Mouse (Mus musculus) forebrain, embryonic 15.5 days (tissue): ENCODE measurements around the gene Ednra. TPM values are rescaled to one million over a fixed set of nuclear protein-coding genes. Genes with fewer than 3 reads are reported as not detected.

Experiments
- ATAC-seq: fragments of 200-750 bp; cut with Nextera tagmentation; replicated peaks from 2 replicates; pipeline ENCODE4 v1.8.0; 2017; ENCODE audit warnings: mild to moderate bottlenecking, moderate TSS enrichment, moderate library complexity
- H3K27ac ChIP-seq: fragments of 300-500 bp; sonication (generic); replicated peaks from 2 replicates; pipeline ENCODE4 v1.5.1; 2015; ENCODE audit warnings: mild to moderate bottlenecking, inconsistent platforms
- H3K27me3 ChIP-seq: fragments of 300-500 bp; sonication (generic); 2 replicates; pipeline ENCODE4 v1.6.1; 2015; ENCODE audit warnings: inconsistent platforms
- H3K36me3 ChIP-seq: fragments of 300-500 bp; sonication (generic); 2 replicates; pipeline ENCODE4 v1.6.1; 2015; ENCODE audit warnings: mild to moderate bottlenecking, inconsistent platforms
- H3K4me1 ChIP-seq: fragments of 300-500 bp; sonication (generic); 2 replicates; pipeline ENCODE4 v1.6.1; 2015; ENCODE audit warnings: inconsistent platforms
- H3K4me2 ChIP-seq: fragments of 300-500 bp; sonication (generic); replicated peaks from 2 replicates; pipeline ENCODE4 v1.6.1; 2015; ENCODE audit warnings: mild to moderate bottlenecking, inconsistent platforms
- H3K4me3 ChIP-seq: fragments of 300-500 bp; sonication (generic); 2 replicates; pipeline ENCODE4 v1.5.1; 2015; ENCODE audit warnings: mild to moderate bottlenecking, inconsistent platforms
- H3K9ac ChIP-seq: fragments of 300-500 bp; sonication (generic); replicated peaks from 2 replicates; pipeline ENCODE4 v1.6.1; 2015; ENCODE audit warnings: mild to moderate bottlenecking, inconsistent platforms
- H3K9me3 ChIP-seq: fragments of 300-500 bp; sonication (generic); 2 replicates; pipeline ENCODE4 v1.6.1; 2016; ENCODE audit warnings: inconsistent platforms
- WGBS: fragments of 180-500 bp; shearing (Covaris S2); methylation state at CpG from one replicate; pipeline ENCODE4 v1.1.7; 2015; ENCODE audit warnings: mixed read lengths; 5-methylcytosine and 5-hydroxymethylcytosine counted together
- polyA plus RNA-seq: library from polyadenylated mRNA; unstranded; fragments of >200 nt; fragmentation: Nextera tagmentation; extraction: Ambion mirVana; gene quantifications from 2 replicates; pipeline ENCODE4 v1.2.1, GENCODE M21; 2015

Gene Ednra
- polyA plus RNA-seq, result 4.0 and 4.2 TPM in 2 replicates

DNA sequence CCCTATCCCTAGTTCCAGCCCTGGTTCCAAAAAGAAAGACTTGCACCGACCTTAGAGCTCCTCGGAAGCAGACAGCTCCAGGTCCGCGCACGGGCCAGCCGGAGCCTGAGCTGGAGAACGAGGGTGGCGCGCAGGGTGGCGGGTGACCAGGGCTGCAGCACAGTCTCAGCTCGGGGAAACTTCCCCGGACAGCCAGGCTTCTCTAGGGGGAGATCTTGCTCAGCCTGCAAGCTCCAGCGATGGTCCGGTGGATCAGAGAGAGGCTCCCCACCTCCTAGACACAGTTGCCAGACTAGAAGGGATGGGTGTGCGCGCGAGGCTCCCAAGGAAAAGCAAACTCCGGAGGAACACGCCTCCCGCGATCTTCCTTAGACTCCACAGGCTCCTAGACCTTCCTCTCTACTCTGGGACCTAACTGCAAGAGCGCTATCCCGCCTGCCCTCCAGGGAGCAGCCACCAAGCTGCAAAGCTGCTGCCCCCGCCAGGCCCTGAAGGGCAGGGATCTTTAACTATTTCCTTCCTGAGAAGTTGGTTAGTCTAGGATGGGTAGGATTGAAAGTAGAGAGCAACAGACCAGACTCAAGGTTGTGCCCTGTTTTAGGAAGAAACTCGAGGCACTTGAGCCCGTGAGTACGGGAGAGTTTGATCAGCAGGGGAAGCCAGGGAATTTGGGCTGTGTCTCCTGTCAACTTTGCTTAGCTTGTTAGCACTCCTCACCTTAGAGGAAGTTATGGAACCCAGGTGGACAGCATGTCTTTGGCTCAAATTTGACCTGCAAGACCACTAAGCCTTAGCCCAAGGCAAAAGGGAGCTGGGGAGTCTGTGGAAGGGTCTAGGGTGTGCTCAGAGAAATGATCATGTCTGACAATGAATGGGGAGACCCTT, at the start of gene Ednra:
Gene Ednra (minus strand): TSS at position 419 of the 885 bp plus-strand sequence.
- peak; percentile 89 for ATAC-seq
- Histone ChIP-seq H3K27me3 (no peaks in the 10 kb centered on the region), H3K9me3 (no peaks in the 10 kb centered on the region), H3K36me3 (no peaks in the 10 kb centered on the region), H3K27ac (0 out of 2 replicates have a peak within 1 kb of the TSS, but pooled peaks have one; percentile 20), H3K4me2 (peak within 1 kb of the TSS; percentile 75), H3K4me1 (peaks cover 9% of the 10 kb centered on the region; the same call in 1 of the 2 replicates), H3K4me3 (peak within 1 kb of the TSS; percentile 41), H3K9ac (peak within 1 kb of the TSS; percentile 36)
- 3% methylated on average over 27 of the region's 27 CpGs for WGBS

DNA sequence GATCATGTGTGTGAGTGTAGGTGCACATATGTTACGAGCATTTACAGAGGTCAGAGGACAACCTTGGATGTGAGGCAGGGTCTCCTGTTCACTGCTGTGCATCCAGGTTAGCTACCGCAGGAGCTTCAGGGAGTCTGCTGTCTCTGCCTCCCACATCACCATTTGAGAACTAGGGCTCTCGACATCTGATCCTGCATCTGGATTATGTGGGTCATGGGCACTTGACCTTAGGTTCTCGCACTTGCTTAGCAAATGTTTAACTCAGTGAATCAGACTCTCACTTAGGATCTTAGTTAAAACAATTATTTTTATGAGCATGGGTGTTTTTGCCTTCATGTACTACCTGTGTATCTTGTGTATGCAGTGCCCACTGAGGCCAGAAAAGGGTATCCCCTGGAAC, 49.6 kb upstream of the Ednra start:
- H3K27ac ChIP-seq, result no peak overlapping the region
- WGBS, result 90% methylated on average over 4 of the region's 4 CpGs
- H3K4me2 ChIP-seq, result no peak overlapping the region
- H3K4me1 ChIP-seq, result 0 out of 2 replicates have a peak, but pooled peaks cover 4% of the 10 kb centered on the region
- no peak overlapping the region for H3K4me3 ChIP-seq
- no peaks in the 10 kb centered on the region for H3K36me3 ChIP-seq
- H3K9ac ChIP-seq, result no peak overlapping the region
- H3K27me3 ChIP-seq, result no peaks in the 10 kb centered on the region
- H3K9me3 ChIP-seq, result no peaks in the 10 kb centered on the region
- no peak for ATAC-seq

DNA sequence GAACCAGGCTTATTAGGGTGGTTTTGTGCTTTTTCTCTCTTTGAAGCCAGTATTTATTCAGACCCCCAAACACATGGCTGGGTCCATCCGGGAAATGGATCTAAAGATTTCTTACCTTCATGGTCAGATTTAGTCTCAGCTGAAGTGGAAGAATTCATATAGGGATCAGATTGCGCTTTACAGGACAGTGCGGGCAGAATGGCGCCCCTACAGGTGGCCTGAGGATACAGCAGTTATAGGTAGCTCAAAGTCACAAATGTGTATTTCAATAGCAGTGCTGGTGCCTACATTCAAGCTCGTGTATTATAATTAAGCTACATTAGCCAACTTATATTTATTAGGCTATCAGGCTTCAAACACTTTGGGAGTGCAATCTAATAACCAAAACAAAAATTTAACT, 49.0 kb upstream of the Ednra start:
- Histone ChIP-seq H3K27ac (no peak overlapping the region), H3K4me2 (no peak overlapping the region), H3K9ac (no peak overlapping the region), H3K4me1 (0 out of 2 replicates have a peak, but pooled peaks cover 4% of the 10 kb centered on the region), H3K27me3 (no peaks in the 10 kb centered on the region), H3K9me3 (no peaks in the 10 kb centered on the region), H3K36me3 (no peaks in the 10 kb centered on the region), H3K4me3 (no peak overlapping the region)
- ATAC-seq, result no peak
- 83% methylated on average over 5 of the region's 5 CpGs for WGBS

DNA sequence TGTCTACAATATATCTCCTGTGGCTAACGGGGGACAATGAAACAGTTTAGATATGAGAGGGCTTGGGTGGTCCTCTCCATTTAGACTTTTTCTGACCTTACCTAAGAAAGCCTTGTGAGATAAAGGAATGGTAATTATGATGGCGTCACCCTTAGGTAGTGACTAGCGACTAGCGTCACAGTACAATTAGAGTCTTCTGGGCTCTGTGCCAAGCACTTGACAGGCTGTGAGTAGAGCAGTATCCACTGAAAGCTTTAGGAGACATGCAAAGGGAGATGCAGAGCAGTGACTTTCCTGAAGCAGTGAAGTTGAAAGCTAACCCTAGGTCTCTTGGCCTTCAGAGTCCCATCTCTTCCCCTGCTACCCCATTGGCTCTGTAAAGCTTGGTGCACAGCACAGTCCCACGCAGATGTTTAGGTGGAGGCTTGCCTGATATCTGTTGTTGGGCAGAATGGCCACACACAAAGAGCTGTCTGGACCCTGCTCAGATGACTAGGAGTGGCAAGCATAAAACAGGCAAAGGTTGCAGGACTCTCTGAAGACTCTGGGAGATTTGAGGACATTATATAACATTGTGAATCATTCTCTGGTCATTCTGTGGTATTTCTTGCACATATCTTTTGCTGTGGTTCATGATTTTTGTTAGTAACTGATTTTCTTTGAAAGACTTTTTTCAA, 48.1 kb upstream of the Ednra start:
- 0 out of 2 replicates have a peak, but pooled peaks cover 4% of the 10 kb centered on the region for H3K4me1 ChIP-seq
- WGBS, result 27% methylated on average over 5 of the region's 5 CpGs
- no peak overlapping the region for H3K4me3 ChIP-seq
- peak; percentile 86 for ATAC-seq
- H3K27ac ChIP-seq, result no peak overlapping the region
- H3K9ac ChIP-seq, result no peak overlapping the region
- H3K27me3 ChIP-seq, result no peaks in the 10 kb centered on the region
- H3K4me2 ChIP-seq, result no peak overlapping the region
- no peaks in the 10 kb centered on the region for H3K9me3 ChIP-seq
- H3K36me3 ChIP-seq, result no peaks in the 10 kb centered on the region

DNA sequence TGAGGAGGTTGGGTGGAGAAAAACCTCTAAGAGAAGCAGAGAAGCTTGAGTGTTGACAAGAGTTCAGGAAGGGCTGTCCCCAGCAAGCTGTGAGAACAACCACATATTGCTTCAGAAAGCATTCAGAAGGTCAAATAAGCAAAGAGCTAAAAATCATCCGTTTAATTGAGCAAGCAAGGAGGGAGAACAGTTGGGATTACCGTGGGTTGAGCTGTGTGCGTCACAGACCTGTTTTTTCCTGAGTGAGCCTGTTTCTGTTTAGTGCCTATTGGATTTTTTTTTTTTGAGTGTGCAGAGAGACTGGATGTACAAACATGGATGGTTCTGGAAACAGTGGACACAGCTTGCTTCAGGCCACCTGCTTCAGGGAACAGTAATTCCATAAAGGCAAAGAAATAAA, 46.7 kb upstream of the Ednra start:
- no peak for ATAC-seq
- no peak overlapping the region for H3K4me2 ChIP-seq
- WGBS, result 89% methylated on average over 3 of the region's 3 CpGs
- 0 out of 2 replicates have a peak, but pooled peaks cover 4% of the 10 kb centered on the region for H3K4me1 ChIP-seq
- H3K4me3 ChIP-seq, result no peak overlapping the region
- no peak overlapping the region for H3K27ac ChIP-seq
- H3K36me3 ChIP-seq, result no peaks in the 10 kb centered on the region
- H3K9me3 ChIP-seq, result no peaks in the 10 kb centered on the region
- no peaks in the 10 kb centered on the region for H3K27me3 ChIP-seq
- no peak overlapping the region for H3K9ac ChIP-seq

DNA sequence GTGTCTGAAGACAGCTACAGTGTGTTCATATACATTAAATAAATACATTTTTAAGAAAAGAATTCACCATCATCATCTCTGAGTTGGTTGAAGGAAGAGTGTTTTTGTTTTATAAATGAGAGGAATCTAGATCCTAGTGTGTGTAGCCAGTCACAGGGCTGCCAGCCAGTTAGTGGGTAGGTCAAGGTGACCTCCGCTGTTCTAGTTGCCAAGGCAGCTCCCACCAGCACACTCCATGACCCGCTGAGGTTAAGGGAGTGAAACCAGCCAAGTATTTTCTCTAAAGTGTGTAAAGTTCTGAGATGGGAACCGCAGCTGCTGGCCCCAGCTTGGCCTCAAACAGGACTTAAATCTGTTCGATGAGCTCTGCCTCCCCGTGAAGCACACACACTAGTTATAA, 44.7 kb upstream of the Ednra start:
- Histone ChIP-seq H3K27ac (no peak overlapping the region), H3K9me3 (no peaks in the 10 kb centered on the region), H3K4me1 (0 out of 2 replicates have a peak, but pooled peaks cover 4% of the 10 kb centered on the region), H3K9ac (no peak overlapping the region), H3K27me3 (no peaks in the 10 kb centered on the region), H3K4me3 (no peak overlapping the region), H3K36me3 (no peaks in the 10 kb centered on the region), H3K4me2 (no peak overlapping the region)
- WGBS, result 91% methylated on average over 5 of the region's 5 CpGs
- no peak for ATAC-seq

DNA sequence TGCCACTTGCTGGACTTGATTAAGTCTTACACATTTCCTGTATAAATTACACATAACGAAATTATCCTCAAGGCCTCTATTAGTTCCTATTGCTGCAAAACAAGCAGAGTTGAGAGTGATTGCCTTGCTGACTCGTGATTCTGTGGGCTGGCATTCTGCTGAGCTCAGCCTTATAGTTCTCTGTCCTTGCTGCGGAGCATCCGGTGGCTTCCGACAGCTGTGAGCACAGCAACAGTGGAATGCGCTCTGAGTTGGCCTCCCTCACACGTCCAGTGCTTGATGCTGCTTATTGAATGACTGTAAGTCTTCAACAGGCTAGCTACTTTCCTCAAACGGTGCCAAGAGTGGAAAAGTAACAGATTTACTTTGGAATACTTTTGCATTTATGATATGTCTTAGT, 40.0 kb upstream of the Ednra start:
- H3K36me3 ChIP-seq, result no peaks in the 10 kb centered on the region
- no peaks in the 10 kb centered on the region for H3K27me3 ChIP-seq
- 81% methylated on average over 8 of the region's 8 CpGs for WGBS
- no peak overlapping the region for H3K4me2 ChIP-seq
- H3K9me3 ChIP-seq, result no peaks in the 10 kb centered on the region
- H3K4me3 ChIP-seq, result no peak overlapping the region
- H3K9ac ChIP-seq, result no peak overlapping the region
- H3K27ac ChIP-seq, result no peak overlapping the region
- ATAC-seq, result no peak
- no peaks in the 10 kb centered on the region for H3K4me1 ChIP-seq

DNA sequence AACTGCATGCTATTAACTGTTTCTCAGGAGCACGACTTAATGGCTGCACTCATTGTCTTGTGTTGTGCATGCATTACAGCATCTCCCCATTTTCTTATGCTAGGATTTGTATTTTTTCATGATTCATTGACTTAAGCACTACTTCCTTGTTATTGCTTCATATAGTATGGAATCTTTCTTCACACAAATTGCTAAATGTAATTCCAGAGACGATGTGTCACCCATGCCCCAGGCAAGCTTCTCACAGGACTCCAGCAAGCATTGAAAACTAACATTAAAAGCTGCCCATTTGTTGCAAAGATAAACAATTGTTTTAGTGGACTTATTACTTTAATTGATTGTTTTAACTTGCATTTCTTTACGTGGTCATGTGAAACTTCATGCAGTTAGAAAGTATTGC, 38.7 kb upstream of the Ednra start:
- WGBS, result 73% methylated on average over 3 of the region's 3 CpGs
- ATAC-seq, result no peak

DNA sequence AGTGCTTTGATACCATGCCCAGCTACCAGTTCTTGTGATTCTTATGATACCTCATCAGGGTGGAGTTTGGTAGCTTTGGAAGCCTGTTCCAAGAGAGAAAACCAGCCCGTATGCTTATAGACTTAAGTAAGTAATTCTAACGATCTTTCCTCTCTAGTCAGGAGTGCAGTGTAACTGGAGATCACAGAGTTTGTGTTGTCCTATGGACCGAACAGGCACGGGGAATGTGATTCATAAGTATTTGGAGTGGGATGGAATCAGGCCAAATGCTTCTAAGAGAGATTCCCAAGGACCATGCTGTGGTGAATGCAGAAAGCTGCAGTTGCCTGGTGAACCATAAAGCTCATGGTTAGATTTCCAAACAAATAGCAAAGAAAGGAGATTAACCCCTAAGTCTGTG, 31.2 kb upstream of the Ednra start:
- Histone ChIP-seq H3K27me3 (no peaks in the 10 kb centered on the region), H3K9me3 (no peaks in the 10 kb centered on the region), H3K27ac (no peak overlapping the region), H3K4me3 (no peak overlapping the region), H3K4me2 (no peak overlapping the region), H3K36me3 (no peaks in the 10 kb centered on the region), H3K9ac (no peak overlapping the region), H3K4me1 (no peaks in the 10 kb centered on the region)
- no peak for ATAC-seq
- WGBS, result 43% methylated on average over 4 of the region's 4 CpGs

More for the DNA sequence above, 38.7 kb upstream of the Ednra start:
- H3K4me3 ChIP-seq, result no peak overlapping the region
- H3K36me3 ChIP-seq, result no peaks in the 10 kb centered on the region
- no peak overlapping the region for H3K9ac ChIP-seq
- no peaks in the 10 kb centered on the region for H3K9me3 ChIP-seq
- no peaks in the 10 kb centered on the region for H3K27me3 ChIP-seq
- H3K4me2 ChIP-seq, result no peak overlapping the region
- no peaks in the 10 kb centered on the region for H3K4me1 ChIP-seq
- no peak overlapping the region for H3K27ac ChIP-seq

DNA sequence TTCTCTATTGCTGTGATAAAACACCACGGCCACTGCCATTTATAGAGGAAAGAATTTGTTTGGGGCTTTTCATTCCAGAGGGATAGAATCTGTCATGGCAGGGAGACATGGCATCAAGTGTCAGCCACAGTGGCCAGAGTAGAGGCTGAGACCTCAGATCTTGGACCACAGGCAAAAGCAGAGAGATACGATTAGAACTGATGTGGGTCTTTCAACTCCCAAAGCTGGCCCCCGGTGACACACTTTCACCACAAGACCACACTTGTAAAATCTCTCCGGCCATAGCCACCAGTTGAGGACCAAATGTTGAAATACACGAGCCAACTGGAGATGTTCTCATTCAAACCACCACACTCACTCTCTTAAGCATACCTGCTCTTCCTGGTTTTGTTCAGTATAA, 29.5 kb upstream of the Ednra start:
- no peaks in the 10 kb centered on the region for H3K36me3 ChIP-seq
- H3K4me3 ChIP-seq, result no peak overlapping the region
- no peaks in the 10 kb centered on the region for H3K9me3 ChIP-seq
- no peaks in the 10 kb centered on the region for H3K27me3 ChIP-seq
- H3K4me2 ChIP-seq, result no peak overlapping the region
- no peak for ATAC-seq
- WGBS, result 86% methylated on average over 5 of the region's 5 CpGs
- H3K4me1 ChIP-seq, result no peaks in the 10 kb centered on the region
- no peak overlapping the region for H3K9ac ChIP-seq
- H3K27ac ChIP-seq, result no peak overlapping the region

DNA sequence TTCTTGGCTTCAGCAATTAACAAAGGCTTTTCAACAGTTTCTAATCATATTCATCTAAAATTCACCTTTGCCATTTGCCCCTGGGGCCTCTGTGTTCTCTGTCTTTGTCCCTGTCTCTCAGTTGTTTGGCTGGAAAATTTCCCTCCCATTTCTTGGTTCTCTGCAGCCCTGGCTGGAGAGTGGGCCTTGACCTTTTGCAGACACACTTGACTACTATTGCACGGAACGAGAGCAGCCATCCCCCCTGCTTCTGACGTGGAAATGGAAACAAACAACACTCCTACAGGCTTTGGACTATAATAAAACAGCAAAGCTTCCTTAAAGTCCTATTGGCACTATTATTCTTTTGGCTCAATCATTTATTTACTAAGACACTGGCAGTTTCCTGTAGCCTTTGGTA, 27.8 kb upstream of the Ednra start:
- Histone ChIP-seq H3K27ac (no peak overlapping the region), H3K36me3 (no peaks in the 10 kb centered on the region), H3K4me1 (no peaks in the 10 kb centered on the region), H3K4me3 (no peak overlapping the region), H3K27me3 (no peaks in the 10 kb centered on the region), H3K9me3 (no peaks in the 10 kb centered on the region), H3K9ac (no peak overlapping the region), H3K4me2 (no peak overlapping the region)
- no peak for ATAC-seq
- WGBS, result 82% methylated on average over 3 of the region's 3 CpGs

DNA sequence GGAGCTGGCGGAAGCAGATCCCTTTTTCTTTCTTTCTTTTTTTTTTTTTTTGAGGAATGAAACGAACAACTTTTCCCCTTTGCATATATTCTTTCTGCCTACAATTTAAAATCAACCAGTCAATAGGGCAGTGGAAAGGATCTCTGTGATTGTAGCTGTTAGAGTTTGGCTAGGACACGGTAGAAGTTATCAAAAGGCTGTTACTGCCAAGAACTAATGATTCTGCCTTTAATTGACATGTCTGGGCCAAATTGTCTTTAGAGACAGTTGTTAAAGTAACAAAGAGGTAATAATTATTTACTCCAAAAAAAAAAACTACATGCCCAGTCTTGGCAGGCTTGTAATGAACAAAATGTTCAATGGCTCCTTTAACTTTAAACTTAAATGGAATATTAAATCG, 26.1 kb upstream of the Ednra start:
- ATAC-seq, result no peak
- H3K27ac ChIP-seq, result no peak overlapping the region
- H3K4me2 ChIP-seq, result no peak overlapping the region
- no peaks in the 10 kb centered on the region for H3K4me1 ChIP-seq
- no peaks in the 10 kb centered on the region for H3K36me3 ChIP-seq
- WGBS, result 40% methylated on average over 4 of the region's 4 CpGs
- H3K9ac ChIP-seq, result no peak overlapping the region
- H3K4me3 ChIP-seq, result no peak overlapping the region
- no peaks in the 10 kb centered on the region for H3K27me3 ChIP-seq
- no peaks in the 10 kb centered on the region for H3K9me3 ChIP-seq
